Mouse (Mus musculus) ES-E14 (cell line): ENCODE measurements around the gene Lpcat3. TPM values are rescaled to one million over a fixed set of nuclear protein-coding genes. Genes with fewer than 3 reads are reported as not detected.
A peak's percentile ranks its signal among the peaks of the same experiment; 100 is the strongest.
"Not testable (repeated sequence)": the region's sequence is repeated elsewhere in the genome, so short reads cannot be mapped to it uniquely, and the experiment has no call there.

Source experiments
- DNase-seq: peaks from one replicate; pipeline ENCODE4 v3.0.0-alpha.2; 2013; ENCODE audit warnings: low read depth, low spot score
- H3K27ac ChIP-seq: 2 replicates; pipeline ENCODE4 v1.5.1; 2012; ENCODE audit warnings: low read depth, mild to moderate bottlenecking, low read length, moderate library complexity, mixed read lengths; ENCODE audit not compliant: poor library complexity, insufficient read depth, severe bottlenecking
- H3K36me3 ChIP-seq: 2 replicates; pipeline ENCODE4 v1.6.1; 2012; ENCODE audit warnings: mild to moderate bottlenecking, low read length, moderate library complexity, mixed read lengths; ENCODE audit not compliant: control insufficient read depth, poor library complexity, insufficient read depth, severe bottlenecking
- H3K4me1 ChIP-seq, 2 experiments: fragments of 150-350 bp in 1 of 2; sonication (generic) in 1 of 2; 2 replicates each; pipeline ENCODE4 v1.6.1; 2012; ENCODE audit warnings: low read length in 2 of 2, mild to moderate bottlenecking in 1 of 2, mixed read lengths in 1 of 2; ENCODE audit not compliant: control insufficient read depth in 2 of 2, insufficient read depth in 2 of 2, poor library complexity in 1 of 2
- H3K4me3 ChIP-seq, 2 experiments: fragments of 150-350 bp in 1 of 2; sonication (generic) in 1 of 2; 2 replicates each; pipeline ENCODE4 v1.5.1; 2012; ENCODE audit warnings: low read length in 2 of 2, low read depth in 1 of 2, mild to moderate bottlenecking in 1 of 2, mixed read lengths in 1 of 2; ENCODE audit not compliant: insufficient read depth in 1 of 2, poor library complexity in 1 of 2, severe bottlenecking in 1 of 2
- H3K9ac ChIP-seq: 2 replicates; pipeline ENCODE4 v1.6.1; 2012; ENCODE audit warnings: low read depth, mild to moderate bottlenecking, low read length, mixed read lengths; ENCODE audit not compliant: poor library complexity, insufficient read depth, severe bottlenecking
- H3K9me3 ChIP-seq: fragments of 150-350 bp; sonication (generic); 2 replicates; pipeline ENCODE4 v1.6.1; 2012; ENCODE audit warnings: low read depth, mild to moderate bottlenecking, low read length; ENCODE audit not compliant: control insufficient read depth, insufficient read depth
- CHD2 ChIP-seq: IDR thresholded peaks from 2 replicates; pipeline ENCODE4 v1.6.1; 2014; ENCODE audit warnings: mild to moderate bottlenecking, low read depth, low read length, inconsistent platforms
- HCFC1 ChIP-seq: IDR thresholded peaks from 2 replicates; pipeline ENCODE4 v1.6.1; 2012; ENCODE audit warnings: low read length, inconsistent platforms, borderline replicate concordance; ENCODE audit not compliant: insufficient read depth
- MAFK ChIP-seq: IDR thresholded peaks from 2 replicates; pipeline ENCODE4 v1.6.1; 2014; ENCODE audit warnings: mild to moderate bottlenecking, low read depth, low read length, inconsistent platforms; ENCODE audit not compliant: insufficient read depth
- ZC3H11A ChIP-seq: IDR thresholded peaks from 2 replicates; pipeline ENCODE4 v1.6.1; 2012; ENCODE audit warnings: low read depth, mild to moderate bottlenecking, inconsistent platforms, low read length, borderline replicate concordance
- ZNF384 ChIP-seq: IDR thresholded peaks from 2 replicates; pipeline ENCODE4 v1.6.1; 2012; ENCODE audit warnings: low read depth, low read length, inconsistent platforms
- in situ Hi-C, 2 experiments: fragments of 600-800 bp; cut with MboI; formaldehyde crosslinking; loops; one replicate each; pipeline ENCODE4 v1.15.1; 2025; ENCODE audit warnings: low sequenced_read_pairs in 2 of 2, inconsistent platforms in 1 of 2; ENCODE audit not compliant: unreplicated experiment in 2 of 2
- total RNA-seq: library from RNA; depleted of rRNA; stranded (reverse); fragments of 300-350 nt; gene quantifications from 2 replicates; pipeline ENCODE4 v1.2.3, GENCODE M21; 2012

Gene Lpcat3
- total RNA-seq, 1 experiment, result 65.5 TPM

GRCm38 (mm10) chr6:124673619-124674018, 10.8 kb downstream of the Lpcat3 start:
- DNase-seq, result no peak
- in situ Hi-C loops, result no loop called here
- H3K27ac ChIP-seq, result no peak overlapping the region
- peaks cover 7 to 10% of the 10 kb centered on the region in 2 experiments for H3K4me1 ChIP-seq
- TF ChIP-seq ZC3H11A (no peak), MAFK (no peak), ZNF384 (no peak), HCFC1 (no peak), CHD2 (no peak)
- no peak overlapping the region for H3K4me3 ChIP-seq
- no peak overlapping the region for H3K9ac ChIP-seq
- no peaks in the 10 kb centered on the region for H3K9me3 ChIP-seq
- H3K36me3 ChIP-seq, result peaks cover 9% of the 10 kb centered on the region; the same call in 1 of the 2 replicates

- 0 out of 2 replicates have a peak overlapping the region, but pooled peaks have one; percentile 6 for H3K27ac ChIP-seq
- in situ Hi-C loops, result no loop called here
- H3K9ac ChIP-seq, result no peak overlapping the region
- peaks cover 9% of the 10 kb centered on the region; the same call in 1 of the 2 replicates for H3K36me3 ChIP-seq
- DNase-seq, result no peak
- H3K4me1 ChIP-seq, result peaks cover 7% of the 10 kb centered on the region in 2 experiments
- no peak for TF ChIP-seq MAFK
- H3K9me3 ChIP-seq, result no peaks in the 10 kb centered on the region
- no peak overlapping the region for H3K4me3 ChIP-seq
Measured at GRCm38 (mm10) chr6:124674591-124674990, 11.8 kb downstream of the Lpcat3 start.

DNA sequence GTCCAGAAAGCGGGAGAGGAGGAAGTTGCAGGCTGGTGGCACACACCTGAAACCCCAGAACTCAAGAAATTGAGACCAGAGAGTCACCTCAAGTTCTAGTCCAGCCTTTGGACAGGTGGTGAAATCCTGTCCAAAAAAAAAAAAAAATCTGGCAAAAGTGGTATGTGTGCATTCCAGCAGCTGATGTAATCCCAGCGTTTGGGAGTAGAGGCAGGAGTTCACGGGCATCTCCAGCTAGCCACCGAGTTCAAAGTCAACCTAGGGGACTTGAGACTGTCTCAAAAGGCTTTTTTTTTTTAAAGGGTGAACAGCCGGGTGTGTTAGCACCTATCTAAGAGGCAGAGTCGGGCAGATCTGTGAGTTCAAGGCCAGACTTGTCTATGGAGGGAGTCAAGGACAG, 13.3 kb downstream of the Lpcat3 start:
- in situ Hi-C loops, result no loop called here

GRCm38 (mm10) chr6:124678769-124679168, 15.9 kb downstream of the Lpcat3 start:
- in situ Hi-C loops, result no loop called here
- H3K4me3 ChIP-seq, result no peak overlapping the region
- no peak overlapping the region for H3K9ac ChIP-seq
- H3K27ac ChIP-seq, result no peak overlapping the region
- DNase-seq, result no peak
- peaks cover 3 to 4% of the 10 kb centered on the region in 2 experiments for H3K4me1 ChIP-seq
- no peaks in the 10 kb centered on the region for H3K9me3 ChIP-seq
- peaks cover 6% of the 10 kb centered on the region; the same call in 1 of the 2 replicates for H3K36me3 ChIP-seq
- TF ChIP-seq ZC3H11A (no peak), MAFK (no peak), ZNF384 (no peak)

More for the DNA sequence above, 13.3 kb downstream of the Lpcat3 start:
- peaks cover 6% of the 10 kb centered on the region; the same call in 1 of the 2 replicates for H3K36me3 ChIP-seq
- no peaks in the 10 kb centered on the region for H3K9me3 ChIP-seq
- peaks cover 7% of the 10 kb centered on the region in 2 experiments for H3K4me1 ChIP-seq
- no peak overlapping the region for H3K27ac ChIP-seq
- DNase-seq, result no peak
- TF ChIP-seq CHD2, result no peak
- TF ChIP-seq MAFK, result no peak
- no peak for TF ChIP-seq ZNF384
- no peak for TF ChIP-seq HCFC1
- no peak for TF ChIP-seq ZC3H11A
- H3K9ac ChIP-seq, result no peak overlapping the region
- no peak overlapping the region for H3K4me3 ChIP-seq

GRCm38 (mm10) chr6:124679486-124679885, 16.7 kb downstream of the Lpcat3 start:
- in situ Hi-C loops, result no loop called here
- no peak for DNase-seq
- Histone ChIP-seq H3K4me3 (no peak overlapping the region), H3K9me3 (no peaks in the 10 kb centered on the region), H3K4me1 (peaks cover 3 to 5% of the 10 kb centered on the region in 2 experiments), H3K36me3 (peaks cover 5% of the 10 kb centered on the region; the same call in 1 of the 2 replicates), H3K27ac (no peak overlapping the region), H3K9ac (no peak overlapping the region)
- TF ChIP-seq MAFK, result no peak
- no peak for TF ChIP-seq HCFC1
- TF ChIP-seq ZNF384, result no peak
- no peak for TF ChIP-seq CHD2
- TF ChIP-seq ZC3H11A, result no peak

DNA sequence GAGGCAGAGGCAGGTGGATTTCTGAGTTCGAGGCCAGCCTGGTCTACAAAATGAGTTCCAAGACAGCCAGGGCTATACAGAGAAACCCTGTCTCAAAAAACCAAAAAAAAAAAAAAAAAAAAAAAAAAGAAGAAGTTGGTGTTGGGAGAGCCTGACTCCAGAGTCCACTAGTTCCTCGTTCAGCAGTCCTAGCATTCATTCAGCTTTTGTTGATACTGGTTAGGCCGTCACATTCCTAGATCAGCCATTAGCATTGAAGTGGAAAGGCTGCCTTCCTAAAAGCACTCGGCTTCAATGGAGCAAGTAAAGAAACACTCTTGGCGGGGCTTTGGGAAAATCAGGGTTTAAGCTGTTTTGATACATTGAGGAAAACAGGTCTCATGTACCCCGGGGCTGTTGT, 19.5 kb downstream of the Lpcat3 start:
- in situ Hi-C loops, H3K27ac ChIP-seq: not testable (repeated sequence)

More for the DNA sequence above, 19.5 kb downstream of the Lpcat3 start:
- not testable (repeated sequence) for H3K9ac ChIP-seq, DNase-seq, H3K4me1 ChIP-seq, H3K4me3 ChIP-seq, H3K9me3 ChIP-seq, H3K36me3 ChIP-seq
